Comparison of ENCODE assay signal across 21 mouse cellular contexts in the genomic region with DNA sequence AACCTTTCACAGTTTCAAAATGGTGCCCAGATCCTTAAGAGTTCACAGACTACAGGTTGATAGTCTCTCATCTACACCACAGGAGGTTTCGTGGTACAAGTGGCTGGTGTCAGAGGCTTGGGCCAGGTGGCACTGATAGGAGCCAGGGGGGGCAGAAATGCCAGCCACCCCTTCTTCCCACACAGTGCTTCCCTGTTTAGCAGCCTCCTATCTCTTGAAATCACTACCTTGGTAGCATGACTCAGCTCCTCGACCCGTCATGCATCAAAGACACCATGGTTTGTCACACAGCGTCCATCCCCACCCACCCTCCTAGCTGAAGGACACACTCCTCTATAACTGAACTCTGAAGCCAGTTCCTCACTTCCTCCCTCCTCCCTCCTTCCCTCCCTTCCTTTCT.
DNase-seq lines count a peak whose midpoint lies in the region; ATAC-seq lines count a peak whose summit lies in the region.
"Had no signal": no experiment of that assay in that cellular context is flagged by ENCODE, and none has a peak within 500 bp of the region (broad histone marks: within the 10 kb centered on the region; RNA-seq: fewer than 3 reads in every experiment).

No protein-coding gene starts in this region.

- ATAC-seq in heart, embryonic 16.5 days (replicated peaks; ENCODE audit: extremely low read depth, insufficient read depth, low FRiP score), result 0 out of 2 replicates have a peak, but pooled peaks have one; percentile 23
- ATAC-seq in heart, embryonic 11.5 days (replicated peaks; ENCODE audit: insufficient number of reproducible peaks, low FRiP score, low TSS enrichment), result no peak
- ATAC-seq in megakaryocyte progenitor cell, adult 5-6 weeks (replicated peaks; ENCODE audit: poor library complexity), result peak; percentile 49
- ATAC-seq in midbrain, embryonic 16.5 days, result no peak
- ATAC-seq in forebrain, embryonic 14.5 days, result no peak
- ATAC-seq: forebrain, embryonic 16.5 days had no signal

- no peaks in the 10 kb centered on the region; the same call in 1 of the 2 replicates for H3K9me3 ChIP-seq in heart, embryonic 16.5 days (replicated peaks; ENCODE audit: control insufficient read depth, low read length)
- H3K9me3 ChIP-seq in heart, embryonic 11.5 days (replicated peaks; ENCODE audit: control insufficient read depth, low read length), result no peaks in the 10 kb centered on the region
- no peaks in the 10 kb centered on the region for H3K9me3 ChIP-seq in midbrain, embryonic 16.5 days (replicated peaks; ENCODE audit: control insufficient read depth, low read length, poor library complexity, severe bottlenecking)
- H3K9me3 ChIP-seq in forebrain, embryonic 14.5 days (replicated peaks; ENCODE audit: control insufficient read depth, low read length), result no peaks in the 10 kb centered on the region
- H3K9me3 ChIP-seq: embryonic facial prominence, embryonic 15.5 days; heart, embryonic 13.5 days; hindbrain, embryonic 13.5 days; kidney, embryonic 15.5 days; limb, embryonic 10.5 days; midbrain, embryonic 12.5 days had no signal

- no peaks in the 10 kb centered on the region for H3K27me3 ChIP-seq in heart, embryonic 16.5 days (ENCODE audit: control insufficient read depth, insufficient read depth, low read length)
- H3K27me3 ChIP-seq in heart, embryonic 11.5 days (ENCODE audit: control insufficient read depth, insufficient read depth, low read length), result no peaks in the 10 kb centered on the region
- H3K27me3 ChIP-seq in midbrain, embryonic 16.5 days (ENCODE audit: control insufficient read depth, insufficient read depth, low read depth, low read length), result no peaks in the 10 kb centered on the region
- no peaks in the 10 kb centered on the region for H3K27me3 ChIP-seq in forebrain, embryonic 14.5 days (replicated peaks; ENCODE audit: control insufficient read depth, insufficient read depth, low read length)
- H3K27me3 ChIP-seq: embryonic facial prominence, embryonic 15.5 days; heart, embryonic 13.5 days; hindbrain, embryonic 13.5 days; kidney, embryonic 15.5 days; midbrain, embryonic 12.5 days had no signal

- H3K4me1 ChIP-seq in heart, embryonic 16.5 days (ENCODE audit: control insufficient read depth, insufficient read depth, low read length), result no peaks in the 10 kb centered on the region
- peaks cover 3% of the 10 kb centered on the region; the same call in 1 of the 2 replicates for H3K4me1 ChIP-seq in heart, embryonic 11.5 days (ENCODE audit: control insufficient read depth, insufficient read depth, low read length)
- no peaks in the 10 kb centered on the region for H3K4me1 ChIP-seq in midbrain, embryonic 16.5 days (ENCODE audit: control insufficient read depth, insufficient read depth, low read length)
- no peaks in the 10 kb centered on the region for H3K4me1 ChIP-seq in forebrain, embryonic 14.5 days (ENCODE audit: control insufficient read depth, insufficient read depth, low read length)
- H3K4me1 ChIP-seq: embryonic facial prominence, embryonic 15.5 days; hindbrain, embryonic 13.5 days; limb, embryonic 10.5 days; midbrain, embryonic 12.5 days had no signal

- peak; percentile 74 for DNase-seq in adrenal gland, adult 2 months
- DNase-seq in brain, adult 2 months (ENCODE audit: low read depth, low spot score), result peak; percentile 53
- no peak for DNase-seq in layer of hippocampus, adult 18-20 months (ENCODE audit: low spot score in 2 of 2)
- no peak for DNase-seq in forebrain, embryonic 14.5 days (ENCODE audit: low spot score)
- DNase-seq: cerebellum, adult 2 months; gastrocnemius, postnatal 14 days; heart, adult 18-20 months; kidney, adult 11 months; liver had no signal

- no peaks in the 10 kb centered on the region; the same call in 1 of the 2 replicates for H3K36me3 ChIP-seq in heart, embryonic 16.5 days (ENCODE audit: control insufficient read depth, insufficient read depth)
- H3K36me3 ChIP-seq in heart, embryonic 11.5 days (ENCODE audit: control insufficient read depth, insufficient read depth, low read length), result no peaks in the 10 kb centered on the region
- peaks cover 13% of the 10 kb centered on the region for H3K36me3 ChIP-seq in midbrain, embryonic 16.5 days (ENCODE audit: control insufficient read depth, insufficient read depth, low read length)
- H3K36me3 ChIP-seq in forebrain, embryonic 14.5 days (ENCODE audit: control insufficient read depth, insufficient read depth, low read length), result no peaks in the 10 kb centered on the region
- H3K36me3 ChIP-seq: limb, embryonic 10.5 days; midbrain, embryonic 12.5 days had no signal

- no peak overlapping the region for H3K4me2 ChIP-seq in heart, embryonic 16.5 days (ENCODE audit: low read depth, low read length)
- no peak overlapping the region for H3K4me2 ChIP-seq in heart, embryonic 11.5 days
- H3K4me2 ChIP-seq in midbrain, embryonic 16.5 days (ENCODE audit: low read length), result no peak overlapping the region
- H3K4me2 ChIP-seq in forebrain, embryonic 14.5 days (ENCODE audit: low read length), result no peak overlapping the region
- H3K4me2 ChIP-seq: embryonic facial prominence, embryonic 15.5 days; heart, embryonic 13.5 days; hindbrain, embryonic 13.5 days; kidney, embryonic 15.5 days; midbrain, embryonic 12.5 days had no signal

- no peak overlapping the region for H3K27ac ChIP-seq in heart, embryonic 16.5 days (ENCODE audit: low read length)
- no peak overlapping the region for H3K27ac ChIP-seq in heart, embryonic 11.5 days (ENCODE audit: low read depth, low read length)
- H3K27ac ChIP-seq in midbrain, embryonic 16.5 days (ENCODE audit: low read length), result no peak overlapping the region
- no peak overlapping the region for H3K27ac ChIP-seq in forebrain, embryonic 14.5 days (ENCODE audit: low read depth, low read length)
- H3K27ac ChIP-seq: embryonic facial prominence, embryonic 15.5 days; heart, embryonic 13.5 days; hindbrain, embryonic 13.5 days; kidney, embryonic 15.5 days; limb, embryonic 10.5 days; midbrain, embryonic 12.5 days; stomach, postnatal 0 days had no signal

- 47% methylated on average over 4 of the region's 4 CpGs for WGBS in heart, embryonic 16.5 days
- 36% methylated on average over 4 of the region's 4 CpGs for WGBS in heart, embryonic 11.5 days (ENCODE audit: insufficient replicate concordance)
- WGBS in midbrain, embryonic 16.5 days, result 92% methylated on average over 4 of the region's 4 CpGs
- WGBS in forebrain, embryonic 14.5 days, result 87% methylated on average over 4 of the region's 4 CpGs

- no peak overlapping the region for H3K4me3 ChIP-seq in heart, embryonic 16.5 days (ENCODE audit: low read length)
- no peak overlapping the region for H3K4me3 ChIP-seq in heart, embryonic 11.5 days (ENCODE audit: low read depth, low read length)
- no peak overlapping the region for H3K4me3 ChIP-seq in midbrain, embryonic 16.5 days (ENCODE audit: low read depth, low read length)
- no peak overlapping the region for H3K4me3 ChIP-seq in forebrain, embryonic 14.5 days (ENCODE audit: low read depth, low read length)
- H3K4me3 ChIP-seq: embryonic facial prominence, embryonic 15.5 days; heart, embryonic 13.5 days; hindbrain, embryonic 13.5 days; kidney, embryonic 15.5 days; limb, embryonic 10.5 days; midbrain, embryonic 12.5 days had no signal

- no peak overlapping the region for H3K9ac ChIP-seq in heart, embryonic 16.5 days (ENCODE audit: low read length)
- no peak overlapping the region for H3K9ac ChIP-seq in heart, embryonic 11.5 days (ENCODE audit: low read depth, low read length)
- no peak overlapping the region for H3K9ac ChIP-seq in midbrain, embryonic 16.5 days (ENCODE audit: low read depth, low read length)
- no peak overlapping the region for H3K9ac ChIP-seq in forebrain, embryonic 14.5 days (ENCODE audit: low read length)
- H3K9ac ChIP-seq: embryonic facial prominence, embryonic 15.5 days; heart, embryonic 13.5 days; hindbrain, embryonic 13.5 days; kidney, embryonic 15.5 days; midbrain, embryonic 12.5 days had no signal

Comparison
In these comparisons a context has a peak if more than half of its experiments do, and no peak if none do; other contexts are left out.
1. ATAC-seq: peak in heart, embryonic 16.5 days (single experiment) and megakaryocyte progenitor cell, adult 5-6 weeks (single experiment); none in heart, embryonic 11.5 days (single experiment), midbrain, embryonic 16.5 days (single experiment) and forebrain, embryonic 14.5 days (single experiment).
2. DNase-seq: peak in adrenal gland, adult 2 months (single experiment) and brain, adult 2 months (single experiment); none in layer of hippocampus, adult 18-20 months (0 of 2) and forebrain, embryonic 14.5 days (single experiment).